Mouse (Mus musculus) liver, postnatal 0 days (tissue): ENCODE data around the gene Scarb2.

Experiments used
- CTCF ChIP-seq: sonication (generic); IDR thresholded peaks from 2 replicates; pipeline ENCODE4 v1.5.1; 2016; ENCODE audit warnings: antibody characterized with exemption, low read depth
- EP300 ChIP-seq: IDR thresholded peaks from 2 replicates; pipeline ENCODE4 v1.6.1; 2016; ENCODE audit warnings: antibody characterized with exemption, low read depth, mild to moderate bottlenecking

DNA sequence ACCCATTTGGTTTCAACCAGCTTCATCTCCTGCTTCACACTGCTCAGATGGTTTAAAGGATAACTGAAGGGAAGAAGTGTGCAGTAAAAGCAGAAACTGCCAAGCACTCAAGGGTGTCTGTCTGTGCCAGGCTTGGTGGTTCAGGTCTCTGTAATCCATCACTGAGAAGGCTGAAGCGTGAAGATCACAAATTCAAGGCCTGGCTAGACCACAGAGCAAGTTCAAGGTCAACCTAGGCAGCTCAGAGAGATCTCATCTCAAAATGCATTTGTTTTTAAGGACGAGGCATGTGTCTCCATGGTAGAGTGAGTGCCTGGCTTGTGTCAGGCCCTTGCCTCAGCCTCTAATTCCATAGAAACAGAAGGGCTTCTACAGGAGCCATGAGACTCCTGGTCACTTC, 61.6 kb downstream of the Scarb2 start:
- TF ChIP-seq CTCF: no peak
- TF ChIP-seq EP300: no peak
